Mouse (Mus musculus): ENCODE results near the gene Gpr87.
"Not testable (repeated sequence)": the region's sequence is repeated elsewhere in the genome, so short reads cannot be mapped to it uniquely, and the experiment has no call there.

The Gpr87 gene

DNA sequence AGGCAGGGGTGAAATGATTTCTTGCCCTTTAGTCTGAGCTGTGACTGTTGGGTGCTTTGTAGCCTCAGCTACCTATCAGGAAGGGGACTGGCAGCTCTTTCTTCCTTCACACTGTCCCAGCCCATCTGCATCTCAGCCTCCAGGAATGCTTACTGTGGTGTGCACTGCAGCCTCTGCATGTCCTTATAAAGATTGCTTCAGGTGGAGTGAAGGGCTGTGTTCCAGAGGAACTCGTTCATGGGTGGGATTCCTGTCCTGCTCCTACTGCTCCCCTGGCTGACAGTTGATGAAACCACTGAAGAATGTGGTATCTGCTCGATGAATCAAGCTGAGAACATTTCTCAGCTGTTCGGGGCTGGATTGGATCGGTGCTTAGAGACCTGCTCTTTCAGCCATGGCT lies 7.6 kb downstream of the Gpr87 start:
- no peak for DNase-seq (ENCODE audit: low read depth)

DNA sequence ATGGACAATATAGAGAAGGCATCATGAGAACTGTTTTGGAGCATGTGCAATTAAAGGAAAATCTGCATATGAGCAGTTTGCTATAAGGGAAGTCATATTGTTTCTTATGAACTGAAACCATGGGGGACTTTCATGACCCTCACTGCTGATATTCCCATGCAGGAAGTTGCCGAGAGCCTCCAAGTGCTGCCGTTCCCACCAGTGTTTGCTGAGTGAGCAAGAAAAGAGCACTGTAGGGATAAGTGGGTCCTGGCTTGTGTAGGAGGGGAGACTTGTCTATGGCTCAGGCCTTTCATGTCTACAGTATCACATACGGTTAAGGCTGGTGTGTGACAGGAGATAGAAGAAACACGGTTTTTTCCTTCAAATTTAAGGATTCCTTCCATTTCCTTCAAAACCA lies 9.2 kb downstream of the Gpr87 start:
- DNase-seq (ENCODE audit: low read depth), result no peak

DNA sequence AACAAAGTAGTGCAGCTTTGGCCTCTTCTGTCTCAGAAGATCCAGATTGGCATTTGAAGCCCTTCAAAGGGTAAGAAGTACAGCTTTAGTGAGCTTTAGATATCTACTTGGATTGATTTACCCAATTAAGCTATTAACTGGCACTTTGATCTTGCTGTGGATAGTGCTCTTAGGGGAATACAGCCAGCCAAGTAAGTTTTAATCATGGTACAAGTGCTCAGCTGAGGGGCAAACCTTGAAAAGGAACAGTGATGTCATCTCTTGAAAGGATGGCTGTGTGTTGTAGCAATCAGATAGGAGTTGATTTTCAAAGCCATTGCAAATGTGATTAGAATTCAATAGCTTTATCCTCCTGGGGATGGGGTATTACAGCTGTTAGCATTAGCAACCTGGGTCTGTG lies 12.8 kb downstream of the Gpr87 start:
- no peak for DNase-seq (ENCODE audit: low read depth)

DNA sequence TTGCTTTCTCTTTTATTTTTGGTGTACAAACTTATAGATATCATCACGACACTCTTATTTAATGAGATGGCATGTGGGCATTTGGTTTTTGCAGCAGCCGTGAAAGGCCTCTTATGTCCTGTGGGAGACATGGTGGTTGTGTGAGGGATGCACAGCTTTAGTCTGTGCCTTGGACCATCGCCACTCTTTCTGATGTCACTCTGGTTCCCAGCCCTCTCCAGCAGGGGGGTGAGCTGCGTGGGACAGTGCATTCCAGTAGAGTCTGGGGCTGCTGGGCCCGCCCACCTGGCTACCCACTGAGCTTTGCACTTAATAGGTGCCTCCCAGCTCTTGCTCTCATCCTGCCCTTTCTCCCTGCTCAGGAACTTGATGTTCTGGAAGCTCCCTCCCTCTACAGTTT lies 13.8 kb downstream of the Gpr87 start:
- no peak for DNase-seq (ENCODE audit: low read depth)

DNA sequence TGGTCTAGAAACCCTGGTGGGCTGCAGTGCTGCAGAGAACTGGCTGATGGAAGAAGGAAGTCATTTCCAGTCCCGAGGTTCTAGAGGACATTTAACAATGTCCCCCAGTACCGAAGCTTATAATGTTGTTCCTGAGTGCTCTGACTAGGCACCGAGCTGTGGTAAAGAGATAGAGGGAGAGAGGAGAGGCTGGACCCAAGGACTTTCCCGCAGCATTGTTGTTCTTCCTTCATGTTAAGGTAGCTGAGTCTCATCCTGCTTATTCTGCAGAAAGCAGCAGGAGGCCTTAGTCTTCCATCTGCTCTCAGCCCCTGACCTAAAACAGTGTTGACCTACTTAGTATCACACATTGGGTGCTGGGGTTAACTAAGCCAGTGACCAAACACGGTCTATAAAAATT lies 18.0 kb downstream of the Gpr87 start:
- DNase-seq (ENCODE audit: low read depth), result no peak

DNA sequence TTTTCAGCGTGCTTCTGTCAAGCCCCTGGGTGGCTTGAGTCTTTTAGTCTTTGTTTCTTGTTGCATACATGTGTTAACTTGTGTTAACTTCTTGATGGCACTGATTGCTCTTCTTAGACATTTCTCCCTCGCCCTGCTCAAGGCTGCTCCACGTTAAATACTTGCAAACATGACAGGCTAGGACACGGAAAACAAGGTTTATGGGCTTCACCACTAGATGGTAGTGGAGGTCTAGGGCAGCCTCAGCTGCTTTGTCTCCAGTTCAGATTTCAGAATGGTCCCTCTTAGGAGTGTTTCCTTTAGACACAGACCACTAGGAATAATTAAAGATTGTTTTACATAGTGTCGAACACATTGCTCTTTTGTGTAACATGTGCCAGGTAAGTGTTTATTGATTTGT lies 19.7 kb downstream of the Gpr87 start:
- peak; percentile 41 for DNase-seq (ENCODE audit: low read depth)

DNA sequence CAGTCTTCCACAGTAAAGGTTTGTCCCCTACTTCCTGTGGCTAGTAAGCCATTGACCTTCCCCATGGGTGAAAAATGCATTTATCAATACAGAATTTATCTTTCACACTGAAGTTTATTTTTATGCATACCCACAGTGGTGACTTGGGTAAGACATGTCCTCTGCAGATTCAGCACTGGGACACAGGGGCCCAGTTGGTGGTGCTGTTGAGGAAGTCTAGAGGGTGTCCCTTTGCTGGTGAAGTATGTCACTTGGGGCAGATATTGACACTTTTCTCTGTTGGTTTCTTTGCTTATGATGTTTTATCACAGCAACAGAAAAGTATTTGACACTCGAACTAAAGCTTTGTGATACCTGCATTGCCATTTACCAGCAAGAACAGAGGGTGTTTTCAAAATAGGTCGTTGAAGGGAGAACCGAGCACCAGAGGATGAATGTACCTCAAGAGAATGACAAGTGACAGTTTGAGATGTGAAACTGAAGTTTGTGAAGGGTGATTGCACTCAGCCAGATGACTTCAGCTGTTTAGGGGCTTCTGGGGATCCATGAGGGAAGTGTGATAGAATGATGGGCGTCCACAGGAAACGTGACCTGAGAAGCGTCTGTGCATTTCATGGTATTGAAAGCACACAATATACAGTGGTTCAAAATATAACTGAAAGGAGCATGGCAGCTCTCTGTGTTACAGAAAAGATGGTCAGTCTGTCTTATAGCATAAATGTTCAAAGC lies 20.3 kb downstream of the Gpr87 start:
- no peak for DNase-seq (ENCODE audit: low read depth)

DNA sequence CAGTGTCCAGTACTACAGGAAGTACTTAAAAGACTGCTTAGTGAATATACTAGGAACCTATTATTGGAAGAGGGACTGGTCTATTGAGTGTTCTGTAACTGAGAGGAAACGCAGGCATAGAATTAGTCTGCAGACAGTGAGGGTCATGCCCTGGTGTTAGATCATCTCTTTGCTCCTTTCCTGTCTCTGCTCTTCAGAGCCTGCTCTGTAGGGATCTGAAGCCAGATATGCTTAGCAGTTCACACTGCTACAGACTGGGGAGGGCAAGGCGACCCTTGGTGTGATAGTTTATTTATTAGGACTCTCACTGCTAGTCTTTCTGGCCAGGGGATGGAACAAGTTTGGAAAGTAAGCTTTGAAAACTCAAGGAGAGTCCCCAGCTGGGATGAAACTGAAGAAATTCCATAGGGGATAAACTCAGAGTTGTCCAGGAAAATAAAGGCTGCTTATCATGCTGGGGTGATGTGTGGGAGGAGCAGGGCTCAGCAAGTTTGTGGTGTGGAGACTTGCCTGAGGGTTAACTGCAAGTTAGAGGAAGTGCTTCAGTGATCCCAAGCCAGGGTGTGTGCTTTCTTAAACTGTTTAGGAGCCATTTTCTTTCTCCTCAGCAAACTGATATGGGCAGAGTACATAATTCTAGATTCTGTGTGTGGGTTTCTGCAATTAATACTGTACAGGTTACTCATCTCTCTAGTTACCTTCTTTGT lies 24.8 kb downstream of the Gpr87 start:
- no peak for DNase-seq (ENCODE audit: low read depth)

DNA sequence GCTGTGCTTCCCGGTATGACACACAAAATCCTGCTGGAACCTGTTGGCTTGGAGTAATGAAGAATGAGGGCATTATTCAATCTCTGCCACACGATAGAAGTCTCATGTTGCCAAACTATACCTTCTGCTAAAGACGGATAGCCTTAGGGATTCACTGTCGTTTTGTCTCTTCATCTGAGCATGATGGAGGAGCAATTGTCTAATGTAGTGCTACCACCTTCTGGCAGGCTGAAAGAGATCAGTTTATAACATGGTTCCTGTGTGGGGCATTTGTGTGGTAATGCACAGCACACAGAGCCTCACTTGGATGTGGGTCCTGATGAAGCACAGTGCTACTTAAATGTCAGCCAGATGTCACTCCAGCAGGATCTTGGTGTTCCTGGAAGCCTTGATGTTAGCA lies 25.7 kb downstream of the Gpr87 start:
- no peak for DNase-seq (ENCODE audit: low read depth)

DNA sequence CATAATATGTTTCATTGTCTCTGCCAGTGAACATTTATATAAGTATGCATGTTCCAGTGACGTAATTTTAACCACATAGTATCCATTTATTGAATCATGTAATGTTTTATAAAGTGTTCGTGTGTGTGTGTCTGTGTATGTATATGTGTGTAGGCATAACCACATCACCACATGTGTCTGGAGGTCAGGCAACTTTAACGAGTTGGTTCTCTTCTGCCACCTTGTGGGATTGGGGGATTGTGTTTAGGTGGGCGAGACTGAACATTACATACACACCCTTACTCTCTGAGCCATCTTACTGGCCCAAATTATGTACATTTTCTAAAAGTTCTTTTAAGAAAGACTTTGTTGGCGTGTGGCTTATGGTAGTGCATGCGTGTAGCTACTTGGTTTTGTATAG lies 26.4 kb downstream of the Gpr87 start:
- no peak for DNase-seq (ENCODE audit: low read depth)

DNA sequence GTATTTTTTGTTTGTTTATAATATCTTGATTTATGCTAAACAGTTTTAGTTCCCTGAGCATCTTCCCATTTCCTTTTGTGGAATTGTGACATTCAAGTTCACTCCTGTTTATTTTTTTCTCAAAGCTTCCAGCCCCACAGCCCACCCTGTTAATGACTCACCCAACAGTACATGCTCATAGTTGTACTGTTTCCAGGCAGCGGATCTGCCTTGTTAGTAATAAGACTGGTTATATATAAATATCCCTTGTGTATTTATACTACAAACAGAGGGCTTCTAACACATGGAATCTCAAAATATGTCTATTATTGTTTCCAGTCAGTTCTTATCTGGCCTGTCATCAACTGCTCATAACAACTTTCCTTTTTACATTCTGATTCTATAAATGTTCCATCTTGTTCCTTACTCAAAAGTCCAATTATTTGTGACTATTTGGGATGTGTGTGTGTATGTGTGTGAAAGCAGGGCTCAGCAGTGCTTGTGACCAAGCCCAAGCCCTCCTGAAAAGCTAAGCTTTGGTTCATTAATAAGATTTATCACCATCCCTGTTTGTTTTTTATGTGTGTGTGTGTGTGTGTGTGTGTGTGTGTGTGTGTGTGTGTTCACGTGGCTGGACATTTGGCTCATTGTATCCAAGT lies 27.4 kb downstream of the Gpr87 start:
- DNase-seq (ENCODE audit: low read depth), result no peak

DNA sequence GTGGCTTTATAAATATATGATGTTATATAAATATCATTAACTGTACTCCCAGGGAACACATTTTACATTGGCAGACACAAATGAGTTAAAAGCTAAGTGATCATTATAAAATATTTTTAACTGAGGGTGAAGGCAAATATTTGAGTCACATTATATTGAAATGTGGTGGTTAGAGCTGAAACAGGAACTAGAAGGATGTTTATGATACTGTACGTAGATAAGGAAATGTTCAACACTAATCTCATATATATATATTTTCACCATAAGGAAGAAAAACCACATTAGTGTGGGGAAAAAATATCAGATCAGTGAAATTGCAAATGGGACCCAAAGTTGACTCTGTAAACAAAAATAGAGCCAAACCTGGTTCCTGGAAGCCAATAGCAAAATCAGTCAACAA lies 34.4 kb downstream of the Gpr87 start:
- no peak for DNase-seq (ENCODE audit: low read depth)

DNA sequence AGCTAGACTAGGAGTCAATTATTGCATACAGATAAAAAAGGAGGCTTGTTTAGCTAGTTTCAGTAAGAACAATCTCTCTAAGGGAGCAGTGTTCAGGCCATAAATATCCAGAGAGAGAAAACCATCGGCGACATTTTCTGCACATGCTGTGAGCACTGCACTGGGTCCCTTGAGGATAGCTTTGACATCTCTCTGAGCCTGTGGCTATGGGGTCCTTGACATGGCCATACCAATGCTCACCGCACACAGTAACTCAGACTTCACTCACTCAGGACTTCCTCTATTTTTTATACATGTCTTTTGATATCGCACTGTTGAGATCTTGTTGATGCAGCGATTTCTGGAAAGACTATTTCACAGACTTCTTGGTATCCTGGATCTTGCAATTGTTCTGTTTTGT lies 37.9 kb downstream of the Gpr87 start:
- no peak for DNase-seq (ENCODE audit: low read depth)

DNA sequence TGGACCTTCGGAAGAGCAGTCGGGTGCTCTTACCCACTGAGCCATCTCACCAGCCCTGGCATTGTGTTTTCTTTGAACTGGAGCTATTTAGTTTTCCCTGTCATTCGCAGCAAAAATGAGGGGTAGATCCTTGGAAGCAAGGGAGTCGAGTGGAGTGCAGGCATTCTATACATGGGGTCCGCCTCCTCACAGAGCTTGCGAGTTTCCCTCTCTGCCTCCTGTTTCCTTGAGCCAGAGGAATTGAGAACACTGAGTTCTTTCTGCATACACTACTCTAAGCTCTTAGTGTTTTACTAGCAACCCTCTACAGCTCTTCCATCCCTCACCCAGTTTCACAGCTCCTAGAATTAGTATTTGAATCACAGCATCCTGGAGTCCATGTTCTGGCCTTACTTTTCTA lies 39.5 kb downstream of the Gpr87 start:
- no peak for DNase-seq (ENCODE audit: low read depth)

DNA sequence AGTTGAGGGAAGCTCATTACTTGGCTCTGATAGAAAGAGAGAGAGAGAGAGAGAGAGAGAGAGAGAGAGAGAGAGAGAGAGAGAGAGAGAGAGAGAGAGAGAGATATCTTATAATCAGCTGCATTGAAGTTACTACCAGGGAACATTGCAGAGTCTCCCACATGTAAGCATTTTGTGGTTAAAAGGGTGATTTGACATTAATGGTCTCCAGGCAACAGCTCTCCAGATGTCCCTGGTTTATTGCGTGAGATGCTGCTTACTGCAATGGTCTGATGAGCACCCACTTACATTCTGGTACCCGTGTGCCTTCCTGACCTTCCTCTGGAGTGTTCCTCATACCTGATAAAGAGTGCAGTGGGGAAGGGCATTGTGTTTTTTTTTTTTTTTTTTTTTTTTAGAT lies 40.0 kb downstream of the Gpr87 start:
- no peak for DNase-seq (ENCODE audit: low read depth)

DNA sequence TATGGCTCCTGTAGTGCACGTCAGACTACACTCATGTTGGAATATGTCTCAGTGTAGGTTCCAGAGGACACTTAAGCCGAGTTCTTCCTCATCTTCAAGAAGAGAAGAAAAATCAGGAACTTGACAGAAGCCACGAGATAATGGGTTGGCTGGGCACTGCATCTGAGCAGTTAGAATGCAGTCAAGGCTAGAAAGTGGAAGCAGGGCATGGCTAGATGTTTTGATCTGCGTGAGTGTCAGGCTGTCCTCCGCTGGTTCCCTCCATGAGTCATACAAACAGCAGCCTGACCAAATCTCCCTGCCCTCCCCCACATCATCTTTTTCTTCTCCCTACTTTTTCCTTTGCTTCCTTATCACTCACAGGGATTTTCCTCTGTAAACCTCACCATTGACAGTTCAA lies 41.5 kb downstream of the Gpr87 start, which contains the start of gene P2ry14:
Gene P2ry14, minus strand, starts transcription at position 195 of the 400 bp plus-strand sequence.
- no peak for DNase-seq (ENCODE audit: low read depth)

DNA sequence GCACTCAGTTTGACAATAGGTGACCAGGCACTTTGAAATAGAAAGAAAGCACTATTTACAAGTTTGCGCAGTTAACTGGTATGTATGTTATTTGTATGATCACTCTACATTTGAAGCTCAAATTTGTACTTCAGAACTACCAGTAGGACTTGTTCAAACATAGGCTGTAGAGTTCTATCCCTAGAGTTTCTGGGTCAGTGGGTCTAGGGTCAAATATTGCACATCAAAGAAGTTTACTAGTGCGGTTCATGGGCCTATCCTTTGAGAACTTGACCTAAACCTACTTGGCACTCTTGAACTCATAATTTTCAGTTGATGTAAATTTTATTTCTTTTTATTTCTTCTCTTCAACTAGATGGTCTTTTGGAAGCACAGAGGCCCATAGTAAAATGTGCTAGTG lies 44.3 kb downstream of the Gpr87 start:
- no peak for DNase-seq (ENCODE audit: low read depth)

DNA sequence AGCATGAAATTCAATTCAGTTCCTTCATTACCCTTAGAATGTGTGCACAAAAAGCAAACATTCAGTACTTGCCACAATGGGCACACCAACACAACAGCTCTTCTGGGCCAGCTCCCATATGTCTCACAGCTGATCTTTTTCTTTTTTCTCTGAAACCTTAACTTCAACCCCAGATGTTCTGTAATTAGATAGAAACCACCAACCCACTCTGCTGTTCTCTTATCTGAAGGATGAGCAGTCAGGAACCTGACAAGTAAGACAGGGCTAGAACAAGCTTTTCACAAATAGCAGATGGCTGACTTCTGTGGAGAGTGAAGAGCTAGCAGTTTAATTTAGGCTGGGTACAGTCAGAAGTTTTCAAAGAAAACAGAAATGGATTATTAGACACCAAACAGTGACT lies 45.3 kb downstream of the Gpr87 start:
- no peak for DNase-seq (ENCODE audit: low read depth)

DNA sequence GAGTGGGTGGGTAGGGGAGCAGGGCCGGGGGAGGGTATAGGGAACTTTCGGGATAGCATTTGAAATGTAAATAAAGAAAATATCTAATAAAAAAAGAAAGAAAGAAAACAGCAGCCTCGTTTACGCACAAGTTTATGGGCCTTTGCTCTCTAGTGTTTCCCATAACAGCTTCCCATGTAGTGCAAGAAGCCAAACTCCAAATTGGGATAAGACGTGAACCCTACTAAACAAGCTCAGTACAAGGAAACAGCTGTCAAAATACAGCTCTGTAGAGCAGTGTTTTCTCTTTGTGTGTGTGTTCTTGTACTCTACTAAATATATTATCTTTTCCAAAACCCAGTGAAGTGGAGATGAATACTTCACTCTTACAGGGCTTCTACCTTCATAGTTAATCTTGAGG lies 49.7 kb downstream of the Gpr87 start:
- DNase-seq (ENCODE audit: low read depth), result no peak

DNA sequence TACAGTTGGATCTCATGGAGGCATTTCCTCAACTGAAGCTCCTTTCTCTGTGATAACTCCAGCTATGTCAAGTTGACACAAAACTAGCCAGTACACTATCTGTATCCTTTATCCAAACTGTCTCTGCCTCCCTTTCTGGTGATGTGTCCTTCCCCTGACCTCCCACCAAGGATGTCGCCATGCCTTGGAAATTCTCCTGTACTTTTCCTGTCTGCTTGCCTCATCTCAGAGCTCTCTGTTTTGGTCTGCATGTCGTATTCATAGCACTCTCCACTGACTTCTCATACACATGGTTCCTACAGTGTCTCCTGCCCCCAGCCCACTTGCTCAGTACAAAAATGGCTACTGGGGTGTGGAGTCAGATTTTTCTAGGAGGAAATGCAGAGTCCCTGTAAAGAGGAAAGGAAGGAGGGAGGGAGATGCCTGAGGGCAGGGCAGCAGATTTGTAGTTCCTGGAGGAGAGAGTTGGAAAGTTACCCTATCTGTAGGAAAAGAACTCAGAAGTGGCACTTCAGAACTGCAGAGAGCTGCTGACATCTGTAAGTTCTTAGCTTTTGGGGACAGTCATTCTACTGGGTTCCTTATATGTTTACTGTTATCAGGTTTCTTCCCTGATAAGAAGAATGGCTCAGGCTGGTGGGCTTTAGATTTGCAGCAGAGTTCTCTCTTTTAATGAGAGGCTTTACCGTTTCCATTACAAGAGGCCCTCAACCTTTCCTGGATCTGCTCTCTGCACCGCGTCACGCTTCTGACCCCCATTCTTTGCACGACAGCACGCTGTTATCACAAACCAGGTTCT lies 53.2 kb downstream of the Gpr87 start:
- DNase-seq (ENCODE audit: low read depth), result no peak

DNA sequence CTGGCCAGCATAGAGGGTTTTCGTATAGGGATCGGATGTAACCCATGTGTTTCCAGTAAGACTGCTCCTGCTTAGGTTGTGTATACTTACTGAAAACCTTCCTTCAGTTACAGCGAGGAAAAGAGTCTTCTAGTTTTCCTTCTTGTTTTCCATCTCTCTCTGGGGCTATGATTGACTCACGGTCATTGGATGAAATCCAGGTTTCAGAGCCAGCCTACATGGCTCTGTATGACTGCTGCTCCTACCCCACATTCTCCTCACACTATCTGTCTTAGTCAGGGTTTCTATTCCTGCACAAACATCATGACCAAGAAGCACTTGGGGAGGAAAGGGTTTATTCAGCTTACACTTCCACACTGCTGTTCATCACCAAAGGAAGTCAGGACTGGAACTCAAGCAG lies 54.0 kb downstream of the Gpr87 start:
- DNase-seq (ENCODE audit: low read depth), result not testable (repeated sequence)

DNA sequence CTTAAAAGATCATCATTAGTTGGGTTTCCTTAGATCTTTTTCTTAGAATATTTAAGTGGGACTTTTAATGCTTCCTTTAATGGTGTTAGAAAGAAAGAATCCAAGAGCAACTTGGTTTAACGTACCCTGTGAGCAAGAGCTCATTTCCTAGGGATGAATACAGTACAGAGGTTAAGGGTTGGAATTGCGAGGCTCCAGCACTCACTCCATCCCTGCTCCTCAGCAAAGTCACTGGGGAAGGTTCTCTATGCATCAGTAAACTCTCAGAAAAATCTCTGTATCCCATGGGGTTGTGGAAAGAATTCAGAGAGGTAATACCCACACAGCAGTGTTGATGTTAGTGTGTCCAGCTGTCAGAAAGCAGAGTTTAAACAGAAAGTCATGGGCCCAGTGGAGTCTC lies 54.8 kb downstream of the Gpr87 start:
- no peak for DNase-seq (ENCODE audit: low read depth)

DNA sequence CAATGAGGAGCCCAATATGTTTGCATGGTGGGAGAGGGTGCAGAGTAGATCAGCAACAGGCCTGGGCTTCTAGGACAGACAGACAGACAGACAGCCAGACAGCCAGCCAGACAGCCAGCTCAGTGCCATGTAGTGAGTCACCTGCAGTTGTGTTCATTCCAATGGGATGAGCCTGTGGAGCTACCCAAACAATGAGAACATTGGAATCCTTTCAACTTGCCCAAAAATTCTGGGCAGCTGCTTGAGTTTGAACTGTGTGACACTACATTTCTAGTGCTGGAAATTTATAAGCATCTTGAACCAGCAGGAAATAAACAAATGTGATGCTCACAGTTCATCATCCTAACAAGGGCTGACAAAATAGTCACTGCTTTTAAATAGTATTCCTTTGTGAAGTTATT lies 55.3 kb downstream of the Gpr87 start:
- DNase-seq (ENCODE audit: low read depth), result no peak

Data from fibroblast of lung, adult 2 months (primary cell).